13 mouse cellular contexts compared by ENCODE assay signal in the genomic region with DNA sequence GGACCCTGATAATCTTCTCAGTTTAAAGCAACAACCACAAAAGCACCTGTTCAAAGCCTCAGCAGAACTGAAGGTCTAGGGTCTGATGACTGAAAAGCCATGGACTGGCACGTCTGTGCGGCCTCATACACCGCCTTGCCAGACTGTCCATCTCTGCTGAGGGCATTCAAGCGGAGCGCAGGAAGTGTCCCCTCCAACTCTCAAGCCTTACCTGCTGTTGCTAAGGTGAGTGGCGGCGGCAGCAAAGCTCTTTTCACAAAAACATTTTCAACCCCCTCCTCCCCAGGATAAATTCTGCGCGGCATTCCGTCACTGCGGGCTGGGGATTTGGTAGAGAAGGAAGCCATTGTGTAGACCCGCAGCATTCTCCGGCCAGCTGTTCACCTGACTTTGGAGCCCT. TPM values are rescaled to one million over a fixed set of nuclear protein-coding genes. Genes with fewer than 3 reads are reported as not detected.
DNase-seq lines count a peak whose midpoint lies in the region; ATAC-seq and TF ChIP-seq lines count a peak whose summit lies in the region.
"Had no signal": no experiment of that assay in that cellular context is flagged by ENCODE, and none has a peak within 500 bp of the region (broad histone marks: within the 10 kb centered on the region; RNA-seq: fewer than 3 reads in every experiment).

No protein-coding gene starts in this region.

- peak; percentile 52 to 57 for DNase-seq in cerebellum, adult 2 months
- DNase-seq in cerebellum, adult 8-10 months: no peak
- no peak for DNase-seq in lung, embryonic 14.5 days
- DNase-seq in lung, adult 2 months: no peak
- DNase-seq in kidney, adult 9 months: peak; percentile 49
- no peak for DNase-seq in liver, postnatal 0 days
- DNase-seq in right cerebral cortex, postnatal 14 days: no peak
- DNase-seq in adrenal gland, postnatal 36 days: no peak
- DNase-seq: heart, postnatal 36 days; retina, postnatal 1 day had no signal

- H3K4me2 ChIP-seq in lung, embryonic 14.5 days: peak overlapping the region; percentile 16; the same call in 1 of the 2 replicates
- H3K4me2 ChIP-seq in liver, postnatal 0 days (ENCODE audit: low read depth, low read length): peak overlapping the region; percentile 48
- H3K4me2 ChIP-seq: limb, embryonic 13.5 days had no signal

- TF ChIP-seq EP300 in liver, postnatal 0 days (IDR thresholded peaks at IDR 0.05; ENCODE audit: low read depth): no peak

- H3K27me3 ChIP-seq in cerebellum, adult 2 months (ENCODE audit: control insufficient read depth, insufficient read depth, low read length): no peaks in the 10 kb centered on the region
- no peaks in the 10 kb centered on the region for H3K27me3 ChIP-seq in lung, embryonic 14.5 days (ENCODE audit: insufficient read depth, low read length)
- H3K27me3 ChIP-seq in liver, postnatal 0 days (ENCODE audit: insufficient read depth, low read length): no peaks in the 10 kb centered on the region

- TF ChIP-seq POLR2A in cerebellum, adult 2 months (IDR thresholded peaks at IDR 0.05; ENCODE audit: borderline replicate concordance, insufficient read depth, low read length): no peak
- TF ChIP-seq POLR2A in lung, adult 2 months (IDR thresholded peaks at IDR 0.05; ENCODE audit: borderline replicate concordance, extremely low read depth, low read depth, low read length): no peak

- peaks cover 68% of the 10 kb centered on the region for H3K4me1 ChIP-seq in cerebellum, adult 2 months (ENCODE audit: control insufficient read depth, insufficient read depth, low read length)
- H3K4me1 ChIP-seq in lung, embryonic 14.5 days (ENCODE audit: insufficient read depth): peaks cover 40% of the 10 kb centered on the region
- H3K4me1 ChIP-seq in lung, adult 2 months (ENCODE audit: control insufficient read depth, insufficient read depth, low read length): peaks cover 18% of the 10 kb centered on the region
- H3K4me1 ChIP-seq in liver, postnatal 0 days (ENCODE audit: insufficient read depth): peaks cover 21% of the 10 kb centered on the region

- H3K36me3 ChIP-seq in lung, embryonic 14.5 days (ENCODE audit: insufficient read depth): peaks cover 6% of the 10 kb centered on the region; the same call in 1 of the 2 replicates
- no peaks in the 10 kb centered on the region for H3K36me3 ChIP-seq in liver, postnatal 0 days (replicated peaks; ENCODE audit: insufficient read depth, low read length)

- H3K9me3 ChIP-seq in lung, embryonic 14.5 days (ENCODE audit: low read depth, low read length): no peaks in the 10 kb centered on the region
- H3K9me3 ChIP-seq in liver, postnatal 0 days (ENCODE audit: low read length): no peaks in the 10 kb centered on the region
- H3K9me3 ChIP-seq: limb, embryonic 13.5 days had no signal

- WGBS in cerebellum, adult 2 months: 25% methylated on average over 13 of the region's 13 CpGs
- 63% methylated on average over 13 of the region's 13 CpGs for WGBS in lung, embryonic 14.5 days
- WGBS in lung, adult 2 months: 73% methylated on average over 13 of the region's 13 CpGs
- WGBS in liver, postnatal 0 days (ENCODE audit: insufficient replicate concordance): 71% methylated on average over 13 of the region's 13 CpGs

- H3K27ac ChIP-seq in cerebellum, adult 2 months (ENCODE audit: insufficient read depth, low read length): 0 out of 2 replicates have a peak overlapping the region, but pooled peaks have one; percentile 10
- H3K27ac ChIP-seq in lung, embryonic 14.5 days (ENCODE audit: low read depth): no peak overlapping the region; the same call in 1 of the 2 replicates
- peak overlapping the region; percentile 39 for H3K27ac ChIP-seq in liver, postnatal 0 days (ENCODE audit: low read depth)
- H3K27ac ChIP-seq: limb, embryonic 13.5 days had no signal

- no peak overlapping the region for H3K9ac ChIP-seq in lung, embryonic 14.5 days
- H3K9ac ChIP-seq in liver, postnatal 0 days (replicated peaks): 0 out of 2 replicates have a peak overlapping the region, but pooled peaks have one; percentile 16
- H3K9ac ChIP-seq: limb, embryonic 13.5 days had no signal

- no peak for ATAC-seq in lung, embryonic 14.5 days (ENCODE audit: insufficient read depth)
- ATAC-seq in liver, postnatal 0 days: no peak
- ATAC-seq: inflammation-experienced regulatory T-cells, adult 6 months; midbrain, embryonic 16.5 days had no signal

- TF ChIP-seq CTCF in cerebellum, adult 2 months (IDR thresholded peaks at IDR 0.05; ENCODE audit: borderline replicate concordance, insufficient read depth, low read depth, low read length): no peak
- no peak for TF ChIP-seq CTCF in lung, embryonic 14.5 days (IDR thresholded peaks at IDR 0.05; ENCODE audit: low read depth)
- TF ChIP-seq CTCF in lung, adult 2 months (IDR thresholded peaks at IDR 0.05; ENCODE audit: insufficient read depth, low read length): no peak
- no peak for TF ChIP-seq CTCF in liver, postnatal 0 days (IDR thresholded peaks at IDR 0.05; ENCODE audit: low read depth)

- H3K4me3 ChIP-seq in cerebellum, adult 2 months (replicated peaks; ENCODE audit: insufficient read depth, low read depth, low read length): no peak overlapping the region
- H3K4me3 ChIP-seq in lung, embryonic 14.5 days (ENCODE audit: low read depth, low read length): no peak overlapping the region
- no peak overlapping the region for H3K4me3 ChIP-seq in lung, adult 2 months (replicated peaks; ENCODE audit: extremely low read depth, low read depth, low read length)
- H3K4me3 ChIP-seq in liver, postnatal 0 days (ENCODE audit: low read depth, low read length): no peak overlapping the region
- H3K4me3 ChIP-seq: limb, embryonic 13.5 days had no signal

RNA-seq across cellular contexts. Expression of a gene that starts 30.8 kb away (rescaled TPM):
- 187 and 207 TPM in 2 replicates for polyA plus RNA-seq in cerebellum, adult 2 months (2012; rRNA removed)
- polyA plus RNA-seq in lung, embryonic 14.5 days (2014; fragmentation: Nextera tagmentation; extraction: Ambion mirVana): 28.9 and 32.0 TPM in 2 replicates
- 39.8 and 47.5 TPM in 2 replicates for polyA plus RNA-seq in lung, adult 2 months (2012; rRNA removed)
- 5.1 and 5.5 TPM in 2 replicates for polyA plus RNA-seq in liver, postnatal 0 days (2015; fragmentation: Nextera tagmentation; extraction: Ambion mirVana)
- total RNA-seq in adrenal gland, postnatal 36 days (2021): 10 to 100 TPM; 63.2 to 68.9 TPM

Comparison
In these comparisons a context has a peak if more than half of its experiments do, and no peak if none do; other contexts are left out.
1. DNase-seq: peak in cerebellum, adult 2 months (2 of 2) and kidney, adult 9 months (single experiment); none in cerebellum, adult 8-10 months (single experiment), lung, embryonic 14.5 days (single experiment), lung, adult 2 months (single experiment), liver, postnatal 0 days (single experiment), right cerebral cortex, postnatal 14 days (single experiment) and adrenal gland, postnatal 36 days (0 of 2).